ENCODE assay signal across 15 mouse cellular contexts in genomic region chr9:36976596-36977362, GRCm38 (mm10).
DNase-seq lines count a peak whose midpoint lies in the region; ATAC-seq and TF ChIP-seq lines count a peak whose summit lies in the region.
"Had no signal": no experiment of that assay in that cellular context is flagged by ENCODE, and none has a peak within 500 bp of the region (broad histone marks: within the 10 kb centered on the region; RNA-seq: fewer than 3 reads in every experiment).

No protein-coding gene starts in this region.

- ATAC-seq in lung, embryonic 14.5 days (ENCODE audit: insufficient read depth): no peak
- 0 out of 2 replicates have a peak, but pooled peaks have one; percentile 22 for ATAC-seq in embryonic facial prominence, embryonic 11.5 days (replicated peaks; ENCODE audit: insufficient number of reproducible peaks, low FRiP score, low TSS enrichment, low read depth)
- ATAC-seq in stomach, embryonic 16.5 days (ENCODE audit: insufficient read depth, low FRiP score): peak; percentile 47; the same call in 1 of the 2 replicates
- ATAC-seq: Patski had no signal

- 0 out of 2 replicates have a peak overlapping the region, but pooled peaks have one; percentile 6 for H3K27ac ChIP-seq in heart, embryonic 10.5 days
- no peak overlapping the region for H3K27ac ChIP-seq in lung, embryonic 14.5 days (ENCODE audit: low read depth)
- no peak overlapping the region; the same call in 1 of the 2 replicates for H3K27ac ChIP-seq in embryonic facial prominence, embryonic 11.5 days (replicated peaks; ENCODE audit: low read depth, low read length)
- H3K27ac ChIP-seq in stomach, embryonic 16.5 days (ENCODE audit: low read length): peak overlapping the region; percentile 44
- H3K27ac ChIP-seq: hindbrain, embryonic 14.5 days; limb, embryonic 12.5 days had no signal

- H3K4me1 ChIP-seq in heart, embryonic 10.5 days: peaks cover 27% of the 10 kb centered on the region
- no peaks in the 10 kb centered on the region; the same call in 1 of the 2 replicates for H3K4me1 ChIP-seq in lung, embryonic 14.5 days (ENCODE audit: insufficient read depth)
- H3K4me1 ChIP-seq in embryonic facial prominence, embryonic 11.5 days (ENCODE audit: control insufficient read depth, insufficient read depth, low read length): no peaks in the 10 kb centered on the region
- peaks cover 13% of the 10 kb centered on the region; the same call in 1 of the 2 replicates for H3K4me1 ChIP-seq in stomach, embryonic 16.5 days (ENCODE audit: control insufficient read depth, insufficient read depth, low read length)

- WGBS in heart, embryonic 10.5 days: 13% methylated on average over 11 of the region's 11 CpGs
- WGBS in lung, embryonic 14.5 days: 28% methylated on average over 11 of the region's 11 CpGs
- WGBS in embryonic facial prominence, embryonic 11.5 days: 42% methylated on average over 11 of the region's 11 CpGs
- WGBS in stomach, embryonic 16.5 days: 34% methylated on average over 11 of the region's 11 CpGs

- peak; percentile 52 for TF ChIP-seq CTCF in lung, embryonic 14.5 days (IDR thresholded peaks at IDR 0.05; ENCODE audit: low read depth)

- no peak overlapping the region for H3K4me2 ChIP-seq in lung, embryonic 14.5 days
- H3K4me2 ChIP-seq in embryonic facial prominence, embryonic 11.5 days (ENCODE audit: low read depth, low read length): no peak overlapping the region
- no peak overlapping the region for H3K4me2 ChIP-seq in stomach, embryonic 16.5 days (ENCODE audit: low read depth, low read length)
- H3K4me2 ChIP-seq: hindbrain, embryonic 14.5 days; limb, embryonic 12.5 days had no signal

- H3K36me3 ChIP-seq in heart, embryonic 10.5 days: no peaks in the 10 kb centered on the region
- no peaks in the 10 kb centered on the region for H3K36me3 ChIP-seq in lung, embryonic 14.5 days (ENCODE audit: insufficient read depth)
- no peaks in the 10 kb centered on the region for H3K36me3 ChIP-seq in embryonic facial prominence, embryonic 11.5 days (replicated peaks; ENCODE audit: control insufficient read depth, insufficient read depth, low read depth, low read length)
- no peaks in the 10 kb centered on the region for H3K36me3 ChIP-seq in stomach, embryonic 16.5 days (ENCODE audit: control insufficient read depth, insufficient read depth, low read length)
- H3K36me3 ChIP-seq: limb, embryonic 12.5 days had no signal

- no peak for DNase-seq in heart, embryonic 10.5 days (ENCODE audit: low spot score)
- DNase-seq in heart, postnatal 36 days: no peak
- DNase-seq in lung, embryonic 14.5 days: peak; percentile 29
- DNase-seq in lung, adult 18-20 months: no peak
- peak; percentile 32 for DNase-seq in embryonic facial prominence, embryonic 11.5 days (ENCODE audit: low spot score)
- no peak for DNase-seq in ovary, postnatal 14 days (ENCODE audit: low spot score)
- DNase-seq in kidney, postnatal 10 days: no peak
- DNase-seq: adrenal gland, postnatal 36 days; cerebellum, adult 9-11 months; gastrocnemius, postnatal 25 days; lung, postnatal 4 days had no signal

- H3K4me3 ChIP-seq in heart, embryonic 10.5 days: no peak overlapping the region
- H3K4me3 ChIP-seq in lung, embryonic 14.5 days (ENCODE audit: low read depth, low read length): no peak overlapping the region
- no peak overlapping the region for H3K4me3 ChIP-seq in embryonic facial prominence, embryonic 11.5 days (ENCODE audit: low read depth, low read length)
- no peak overlapping the region for H3K4me3 ChIP-seq in stomach, embryonic 16.5 days (replicated peaks; ENCODE audit: low read length)
- H3K4me3 ChIP-seq: limb, embryonic 12.5 days had no signal

- intact Hi-C loops in heart, postnatal 36 days (cut with DNase I): loop anchor here (10.0 kb wide), 1 partner anchor 138 kb away; no protein-coding TSS in a partner anchor

- no peak overlapping the region for H3K9ac ChIP-seq in lung, embryonic 14.5 days
- no peak overlapping the region for H3K9ac ChIP-seq in embryonic facial prominence, embryonic 11.5 days (replicated peaks; ENCODE audit: low read length)
- H3K9ac ChIP-seq in stomach, embryonic 16.5 days (ENCODE audit: low read length): no peak overlapping the region
- H3K9ac ChIP-seq: hindbrain, embryonic 14.5 days; limb, embryonic 12.5 days had no signal

- H3K9me3 ChIP-seq in heart, embryonic 10.5 days: no peaks in the 10 kb centered on the region
- H3K9me3 ChIP-seq in lung, embryonic 14.5 days (ENCODE audit: low read depth, low read length): no peaks in the 10 kb centered on the region
- H3K9me3 ChIP-seq in embryonic facial prominence, embryonic 11.5 days (replicated peaks; ENCODE audit: control insufficient read depth, low read length): no peaks in the 10 kb centered on the region
- no peaks in the 10 kb centered on the region for H3K9me3 ChIP-seq in stomach, embryonic 16.5 days (replicated peaks; ENCODE audit: control insufficient read depth, low read length)
- H3K9me3 ChIP-seq: limb, embryonic 12.5 days had no signal

- H3K27me3 ChIP-seq in heart, embryonic 10.5 days (ENCODE audit: insufficient read depth, poor library complexity, severe bottlenecking): no peaks in the 10 kb centered on the region
- H3K27me3 ChIP-seq in lung, embryonic 14.5 days (ENCODE audit: insufficient read depth, low read length): no peaks in the 10 kb centered on the region
- H3K27me3 ChIP-seq in embryonic facial prominence, embryonic 11.5 days (ENCODE audit: control insufficient read depth, insufficient read depth, low read length): no peaks in the 10 kb centered on the region
- no peaks in the 10 kb centered on the region for H3K27me3 ChIP-seq in stomach, embryonic 16.5 days (ENCODE audit: control insufficient read depth, insufficient read depth, low read length)

Comparison
In these comparisons a context has a peak if more than half of its experiments do, and no peak if none do; other contexts are left out.
1. DNase-seq: peak in lung, embryonic 14.5 days (single experiment) and embryonic facial prominence, embryonic 11.5 days (single experiment); none in heart, embryonic 10.5 days (single experiment), heart, postnatal 36 days (0 of 2), lung, adult 18-20 months (0 of 2), ovary, postnatal 14 days (single experiment) and kidney, postnatal 10 days (single experiment).
2. H3K27ac ChIP-seq: peak in heart, embryonic 10.5 days (single experiment) and stomach, embryonic 16.5 days (single experiment); none in lung, embryonic 14.5 days (single experiment) and embryonic facial prominence, embryonic 11.5 days (single experiment).